Mouse (Mus musculus): ENCODE data around the gene Ddah1.

Gene Ddah1

DNA sequence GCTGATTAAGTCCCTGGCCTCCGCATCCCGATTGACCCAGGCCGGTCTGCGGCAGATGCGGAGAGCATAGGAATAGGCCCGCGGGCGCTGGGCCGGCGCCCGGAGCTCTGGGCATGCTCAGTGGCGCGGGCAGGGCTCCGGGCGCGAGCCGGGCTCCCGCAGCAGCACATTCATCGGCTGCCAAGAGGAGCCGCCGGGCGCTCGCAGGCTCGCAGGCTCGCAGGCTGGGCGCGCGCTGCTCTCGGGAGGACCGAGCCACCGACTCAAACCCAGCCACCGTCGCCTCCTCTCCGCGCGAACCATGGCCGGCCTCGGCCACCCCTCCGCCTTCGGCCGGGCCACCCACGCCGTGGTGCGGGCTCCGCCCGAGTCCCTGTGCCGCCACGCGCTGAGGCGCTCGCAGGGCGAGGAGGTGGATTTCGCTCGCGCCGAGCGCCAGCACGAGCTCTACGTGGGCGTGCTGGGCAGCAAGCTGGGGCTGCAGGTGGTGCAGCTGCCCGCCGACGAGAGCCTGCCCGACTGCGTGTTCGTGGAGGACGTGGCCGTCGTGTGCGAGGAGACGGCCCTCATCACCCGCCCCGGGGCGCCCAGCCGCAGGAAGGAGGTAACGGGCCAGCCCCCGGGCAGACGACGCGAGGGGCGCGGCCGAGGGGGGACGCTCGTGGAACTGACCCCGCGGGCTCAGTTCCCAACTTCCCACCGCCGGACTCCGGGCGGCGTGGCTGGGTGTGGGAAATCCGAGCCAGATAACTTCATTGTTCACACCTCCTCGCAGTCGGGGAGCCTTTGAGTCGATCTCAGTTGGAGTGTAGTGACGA is at the start of gene Ddah1:
Gene Ddah1 (plus strand): TSS at position 115 of the 818 bp plus-strand sequence.
- DNase-seq: peak; percentile 96

DNA sequence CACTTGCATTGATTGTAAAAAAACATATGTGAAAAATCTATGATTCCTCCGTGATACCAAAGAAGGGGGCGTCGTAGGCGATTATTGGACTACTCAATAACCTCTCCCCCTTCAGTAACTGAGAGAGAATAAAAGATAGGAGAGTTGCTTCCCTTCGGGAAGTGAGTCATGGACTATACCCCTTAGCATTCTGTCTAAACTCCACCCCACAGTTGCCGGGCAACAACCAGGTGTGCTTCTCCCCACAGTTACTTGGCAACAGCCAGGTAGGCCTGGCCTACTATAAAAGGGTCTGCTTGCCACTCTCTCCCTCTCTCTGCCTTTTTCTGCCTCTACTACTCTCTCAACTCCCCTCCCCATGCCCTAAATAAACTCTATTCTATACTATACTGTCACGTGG is 42.6 kb upstream of the Ddah1 start:
- no peak for DNase-seq

GRCm38 (mm10) chr3:145719660-145720059 is 38.8 kb upstream of the Ddah1 start:
- DNase-seq: peak; percentile 94

DNA sequence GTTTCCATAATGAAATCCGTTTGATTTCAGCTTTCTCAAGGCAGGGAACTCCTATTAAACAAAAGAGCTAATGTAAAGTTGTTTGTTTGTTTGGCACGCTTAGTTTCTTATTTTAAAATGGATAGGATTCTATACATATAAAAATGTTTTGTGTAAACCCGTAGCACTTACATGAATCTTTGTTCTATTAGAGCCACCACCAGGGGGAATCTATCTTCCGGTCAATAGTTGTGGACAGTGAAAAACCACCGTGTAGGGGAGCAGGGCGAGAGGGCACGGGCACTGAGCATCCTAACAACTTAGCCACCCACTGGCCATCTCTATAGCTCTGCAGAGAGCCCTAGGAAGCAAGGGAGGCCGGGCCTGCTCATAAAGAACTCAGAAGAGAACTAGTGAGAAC is 33.4 kb upstream of the Ddah1 start:
- DNase-seq: no peak

GRCm38 (mm10) chr3:145728336-145728735 is 30.1 kb upstream of the Ddah1 start:
- no peak for DNase-seq

- peak; percentile 95 for DNase-seq
Measured at GRCm38 (mm10) chr3:145729531-145729930, 28.9 kb upstream of the Ddah1 start.

DNA sequence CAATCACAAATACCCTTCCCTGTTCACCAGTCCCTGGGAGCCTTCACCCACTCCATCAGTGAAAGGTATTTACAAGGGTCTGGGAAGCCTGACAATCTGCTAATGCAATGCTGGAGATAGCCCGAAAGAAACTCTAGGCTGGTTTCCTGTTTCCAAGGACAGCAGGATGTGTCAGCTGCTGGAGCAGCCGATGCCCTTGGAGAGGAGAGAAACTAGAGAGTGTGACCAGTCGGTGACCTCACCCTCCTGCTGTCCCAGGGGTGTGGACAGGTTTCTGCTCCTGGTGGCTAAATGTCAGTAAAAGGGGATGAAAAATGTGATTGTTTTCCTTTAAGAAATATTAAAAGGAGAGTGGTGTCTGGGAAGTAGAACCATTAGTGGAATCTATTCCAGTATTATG is 28.4 kb upstream of the Ddah1 start:
- no peak for DNase-seq

DNA sequence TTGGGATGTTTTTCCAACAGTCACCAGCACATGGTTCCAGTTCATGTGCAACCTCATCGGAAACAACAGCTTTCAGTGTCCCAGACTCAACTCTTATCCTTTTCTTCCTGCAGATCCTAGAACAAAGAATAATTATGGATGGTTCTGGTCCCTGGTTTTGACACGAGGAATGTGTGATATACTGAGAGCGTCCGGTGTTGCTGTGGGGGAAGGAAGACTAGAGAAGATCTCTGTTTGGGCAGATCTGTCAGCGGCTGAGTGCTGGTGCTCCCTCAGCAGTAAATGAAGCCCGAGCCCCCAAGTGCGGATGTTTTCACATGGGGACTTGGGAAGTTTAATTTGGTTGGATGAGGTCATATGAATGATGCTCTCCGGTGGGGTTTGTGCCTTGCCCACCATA is 23.6 kb upstream of the Ddah1 start:
- no peak for DNase-seq

GRCm38 (mm10) chr3:145736562-145736961 is 21.9 kb upstream of the Ddah1 start:
- no peak for DNase-seq

DNA sequence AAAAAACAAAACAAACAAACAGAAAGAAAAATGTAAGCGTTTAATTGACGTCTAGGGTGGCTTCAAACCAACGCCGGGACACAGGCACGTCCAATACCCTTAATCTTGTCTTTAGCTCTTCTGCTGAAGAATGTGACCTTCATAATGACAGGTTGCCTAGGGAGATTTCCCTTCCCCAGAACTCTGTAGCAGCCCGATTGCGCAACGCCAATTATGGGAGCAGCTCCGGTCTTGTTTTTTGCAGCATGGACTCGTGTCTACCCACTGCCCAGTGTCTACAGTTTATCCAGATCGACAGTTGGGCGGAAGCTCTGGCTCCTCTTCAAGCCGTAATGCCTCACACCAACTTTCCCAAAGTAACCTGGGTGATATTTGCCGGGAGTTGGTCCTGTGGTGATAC is 19.8 kb upstream of the Ddah1 start:
- DNase-seq: no peak

DNA sequence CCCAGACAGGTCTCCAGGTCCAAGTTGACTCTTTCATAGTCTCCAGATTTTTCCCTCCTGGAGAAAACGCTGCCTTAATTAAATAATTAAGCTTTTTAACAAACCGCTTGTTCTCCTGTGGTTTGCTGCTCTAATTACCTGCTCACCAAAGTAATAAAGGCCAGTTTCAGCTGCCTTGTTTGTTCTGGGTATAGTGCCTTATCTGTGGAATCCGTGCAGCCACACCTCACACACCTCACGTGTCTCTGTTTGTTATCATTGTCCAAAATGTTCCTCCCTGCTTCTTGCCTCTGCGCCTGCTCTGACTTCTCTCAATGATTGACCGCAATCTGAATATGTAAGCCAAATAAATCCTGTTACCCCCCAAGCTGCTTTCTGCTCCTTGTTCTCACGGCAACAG is 18.6 kb upstream of the Ddah1 start:
- no peak for DNase-seq

- DNase-seq: no peak
Measured at GRCm38 (mm10) chr3:145743050-145743449, 15.4 kb upstream of the Ddah1 start.

GRCm38 (mm10) chr3:145743476-145744027 is 14.9 kb upstream of the Ddah1 start:
- DNase-seq: peak; percentile 42

DNA sequence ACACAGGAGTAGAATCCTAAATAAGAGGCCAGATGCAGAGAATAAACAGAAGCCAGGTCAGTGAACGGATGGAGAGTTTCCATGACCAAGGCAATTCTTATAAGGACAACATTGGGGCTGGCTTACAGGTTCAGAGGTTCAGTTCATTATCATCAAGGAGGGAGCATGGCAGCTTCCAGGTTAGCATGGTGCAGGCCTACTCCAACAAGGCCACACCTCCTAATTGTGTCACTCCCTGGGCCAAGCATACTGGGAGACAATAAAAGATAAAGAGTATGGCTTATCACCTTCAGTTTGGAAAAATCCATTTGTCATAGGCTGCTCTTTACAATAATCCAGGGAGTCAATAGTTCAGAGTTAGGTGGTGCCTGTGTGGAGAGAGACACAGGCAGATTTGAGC is 9.8 kb upstream of the Ddah1 start:
- DNase-seq: peak; percentile 72

DNA sequence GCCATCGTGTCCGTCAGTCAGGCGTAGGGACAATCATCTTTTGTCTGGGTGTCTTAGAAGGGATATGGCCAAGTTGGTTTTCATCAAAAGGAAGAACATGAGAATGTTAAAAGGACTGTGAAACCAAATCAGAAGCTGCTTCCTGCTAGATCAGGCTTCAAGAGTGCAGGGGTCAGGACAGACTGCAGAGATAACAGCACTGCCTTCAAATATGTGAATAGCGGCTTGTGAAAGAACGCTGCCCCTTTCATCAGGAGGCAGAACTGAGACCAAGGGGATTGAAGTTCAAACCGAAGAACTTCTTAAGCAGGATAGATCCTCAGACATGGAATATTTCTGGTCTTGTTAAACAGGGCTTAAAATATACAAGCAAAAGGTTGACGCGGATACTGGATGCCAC is 2.0 kb upstream of the Ddah1 start:
- no peak for DNase-seq

DNA sequence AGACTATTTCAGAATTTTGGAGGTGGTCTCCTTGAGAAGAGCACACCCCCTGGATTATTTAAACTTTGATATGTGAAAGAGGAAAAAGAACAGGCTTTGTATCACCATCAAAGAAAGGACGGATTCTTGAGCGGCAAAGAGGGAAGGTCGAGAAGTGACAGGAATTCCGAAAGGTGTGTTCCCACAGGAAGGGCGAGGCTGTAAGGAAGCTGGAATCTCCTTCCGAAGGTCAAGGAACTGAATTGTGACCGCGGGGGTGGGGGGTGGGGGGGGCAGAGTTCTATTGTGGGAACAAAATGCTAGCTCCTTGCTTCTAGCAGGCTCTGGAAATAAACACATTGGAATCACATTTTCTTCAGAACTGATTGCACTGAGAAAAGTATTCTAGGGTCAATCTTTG is 1.3 kb upstream of the Ddah1 start:
- peak; percentile 91 for DNase-seq

GRCm38 (mm10) chr3:145757844-145758243 is 631 bp upstream of the Ddah1 start:
- no peak for DNase-seq

- DNase-seq: no peak
Measured at GRCm38 (mm10) chr3:145759379-145760209, 1.1 kb downstream of the Ddah1 start.

GRCm38 (mm10) chr3:145760547-145760946 is 2.1 kb downstream of the Ddah1 start:
- no peak for DNase-seq

GRCm38 (mm10) chr3:145761501-145762170 is 3.2 kb downstream of the Ddah1 start:
- DNase-seq: peak; percentile 48

DNA sequence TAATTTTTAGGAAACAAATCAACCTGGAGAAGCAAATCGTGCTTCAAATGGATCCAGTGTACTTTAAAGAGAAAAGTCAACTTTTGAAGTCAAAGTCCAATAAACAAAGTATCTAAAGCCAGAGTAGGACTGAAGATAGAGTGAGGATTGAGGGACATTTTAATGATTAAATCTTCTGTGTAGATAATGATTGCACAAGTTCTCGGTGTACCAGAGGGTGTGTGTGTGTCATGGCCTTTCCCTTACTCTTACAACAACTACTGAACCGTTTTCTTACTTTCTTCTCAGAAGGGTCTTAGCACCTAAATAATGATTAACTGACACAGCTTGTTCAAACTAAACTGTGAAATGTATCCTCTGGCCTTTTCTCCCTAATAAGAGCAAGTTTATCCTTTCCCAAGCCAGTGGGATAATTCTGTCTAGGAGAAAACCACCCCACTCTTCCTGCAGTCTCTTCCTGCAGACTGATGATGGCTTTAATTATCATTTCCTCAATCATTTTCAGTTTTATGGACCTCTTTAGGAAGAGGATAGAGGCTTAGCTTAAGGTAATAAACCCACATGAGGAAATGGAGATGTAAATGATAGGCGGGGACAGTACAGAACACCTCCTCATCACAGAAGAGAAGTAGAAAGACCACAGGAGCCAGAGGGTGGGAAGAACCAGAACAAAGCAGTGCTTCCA is 4.6 kb downstream of the Ddah1 start:
- DNase-seq: no peak

DNA sequence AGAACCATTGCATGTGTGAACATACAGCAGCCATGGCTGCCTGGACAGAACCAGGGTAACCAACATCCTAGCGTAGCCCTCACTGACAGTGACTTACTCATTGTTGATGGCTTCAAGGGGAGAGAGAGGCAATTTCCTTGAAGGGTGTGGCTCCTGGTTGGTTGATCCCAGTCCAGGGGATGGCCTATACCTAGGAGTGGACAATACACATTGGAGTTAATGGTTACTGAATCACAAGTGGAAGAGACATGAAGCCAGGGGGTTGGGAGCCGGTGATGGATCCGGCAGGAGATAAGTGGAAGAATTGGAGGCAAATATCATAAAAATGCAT is 5.1 kb downstream of the Ddah1 start:
- peak; percentile 22 for DNase-seq

DNA sequence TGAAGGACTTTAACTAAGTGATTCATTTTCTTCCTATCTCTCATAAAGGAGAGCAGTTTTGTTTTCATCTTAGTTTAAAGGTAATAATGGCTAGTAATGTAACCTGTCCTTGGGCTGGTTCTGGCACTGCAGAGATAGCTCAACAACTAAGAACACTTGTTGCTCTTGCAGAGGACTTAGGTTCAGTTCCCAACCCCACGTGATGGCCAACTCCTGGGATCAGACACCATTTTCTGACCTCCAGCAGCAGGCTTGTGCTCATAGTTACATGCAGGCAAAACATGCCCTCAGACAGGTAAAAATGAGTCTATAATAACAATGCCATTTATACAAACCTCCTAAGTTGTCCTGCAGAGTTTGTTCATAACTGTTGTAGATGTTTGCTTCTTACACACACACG is 5.9 kb downstream of the Ddah1 start:
- peak; percentile 67 for DNase-seq
